Mouse (Mus musculus) neural tube, embryonic 12.5 days (tissue): ENCODE measurements around the gene Gnai2. TPM values are rescaled to one million over a fixed set of nuclear protein-coding genes. Genes with fewer than 3 reads are reported as not detected.
"Not testable (repeated sequence)": the region's sequence is repeated elsewhere in the genome, so short reads cannot be mapped to it uniquely, and the experiment has no call there.

Source experiments
- ATAC-seq: fragments of 200-750 bp; cut with Nextera tagmentation; 2 replicates; pipeline ENCODE4 v1.8.0; 2017; ENCODE audit warnings: low read depth, mild to moderate bottlenecking, moderate TSS enrichment, moderate library complexity; ENCODE audit not compliant: low FRiP score
- H3K27ac ChIP-seq: fragments of 300-500 bp; sonication (generic); 2 replicates; pipeline ENCODE4 v1.5.1; 2016
- H3K27me3 ChIP-seq: fragments of 300-500 bp; sonication (generic); replicated peaks from 2 replicates; pipeline ENCODE4 v1.6.1; 2016; ENCODE audit warnings: mild to moderate bottlenecking
- H3K36me3 ChIP-seq: fragments of 300-500 bp; sonication (generic); 2 replicates; pipeline ENCODE4 v1.6.1; 2016; ENCODE audit warnings: mild to moderate bottlenecking
- H3K4me1 ChIP-seq: fragments of 300-500 bp; sonication (generic); 2 replicates; pipeline ENCODE4 v1.6.1; 2016
- H3K4me2 ChIP-seq: fragments of 300-500 bp; sonication (generic); replicated peaks from 2 replicates; pipeline ENCODE4 v1.6.1; 2016; ENCODE audit warnings: mild to moderate bottlenecking
- H3K4me3 ChIP-seq: fragments of 300-500 bp; sonication (generic); 2 replicates; pipeline ENCODE4 v1.5.1; 2016
- H3K9ac ChIP-seq: fragments of 300-500 bp; sonication (generic); 2 replicates; pipeline ENCODE4 v1.6.1; 2016; ENCODE audit warnings: mild to moderate bottlenecking
- H3K9me3 ChIP-seq: fragments of 300-500 bp; sonication (generic); 2 replicates; pipeline ENCODE4 v1.6.1; 2016; ENCODE audit warnings: mild to moderate bottlenecking
- WGBS: fragments of 180-500 bp; shearing (Covaris S2); methylation state at CpG from one replicate; pipeline ENCODE4 v1.1.7; 2016; 5-methylcytosine and 5-hydroxymethylcytosine counted together
- polyA plus RNA-seq: library from polyadenylated mRNA; unstranded; fragments of >200 nt; fragmentation: Nextera tagmentation; extraction: Ambion mirVana; gene quantifications from 2 replicates; pipeline ENCODE4 v1.2.1, GENCODE M21; 2016

Gene Gnai2
- polyA plus RNA-seq, 1 experiment from 2014 or later, result 488 TPM

DNA sequence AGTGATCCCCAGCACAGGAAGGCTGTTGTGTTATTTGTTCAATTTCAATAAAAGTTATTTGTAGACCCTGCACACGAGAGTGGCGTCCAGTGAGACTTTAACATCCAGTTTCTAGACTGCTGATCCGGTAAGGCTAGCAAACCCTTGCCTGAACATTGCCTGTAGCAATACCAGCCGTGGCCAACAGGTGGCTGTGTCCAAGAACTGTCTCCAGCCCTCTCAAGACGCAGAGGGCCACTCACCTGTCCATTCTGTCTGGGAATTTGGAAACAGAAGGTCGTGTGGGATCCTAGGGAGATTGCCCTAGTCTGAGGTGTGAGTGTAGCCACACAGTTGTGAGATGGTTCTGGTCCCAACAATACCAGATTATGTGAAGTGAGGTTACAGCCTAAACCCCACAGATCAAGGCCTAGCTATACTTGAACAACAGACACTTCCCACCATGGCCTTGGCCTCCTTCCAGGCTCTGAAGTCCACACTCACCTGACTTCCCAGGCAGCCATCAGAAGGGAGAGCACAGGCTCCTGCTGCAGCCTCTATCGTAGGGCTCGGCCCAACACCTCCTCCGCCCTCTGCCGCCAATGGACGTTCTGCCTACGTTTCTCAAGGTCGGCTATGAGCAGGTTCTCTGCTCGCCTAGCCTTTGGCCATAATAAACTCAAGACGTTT is 69.0 kb downstream of the Gnai2 start:
- peaks cover 46% of the 10 kb centered on the region for H3K4me1 ChIP-seq
- WGBS, result 61% methylated on average over 15 of the region's 15 CpGs
- H3K4me2 ChIP-seq, result no peak overlapping the region
- H3K9ac ChIP-seq, result no peak overlapping the region
- ATAC-seq, result no peak
- peaks cover 33% of the 10 kb centered on the region for H3K36me3 ChIP-seq
- no peaks in the 10 kb centered on the region for H3K9me3 ChIP-seq
- H3K4me3 ChIP-seq, result no peak overlapping the region
- H3K27ac ChIP-seq, result no peak overlapping the region
- H3K27me3 ChIP-seq, result no peaks in the 10 kb centered on the region

DNA sequence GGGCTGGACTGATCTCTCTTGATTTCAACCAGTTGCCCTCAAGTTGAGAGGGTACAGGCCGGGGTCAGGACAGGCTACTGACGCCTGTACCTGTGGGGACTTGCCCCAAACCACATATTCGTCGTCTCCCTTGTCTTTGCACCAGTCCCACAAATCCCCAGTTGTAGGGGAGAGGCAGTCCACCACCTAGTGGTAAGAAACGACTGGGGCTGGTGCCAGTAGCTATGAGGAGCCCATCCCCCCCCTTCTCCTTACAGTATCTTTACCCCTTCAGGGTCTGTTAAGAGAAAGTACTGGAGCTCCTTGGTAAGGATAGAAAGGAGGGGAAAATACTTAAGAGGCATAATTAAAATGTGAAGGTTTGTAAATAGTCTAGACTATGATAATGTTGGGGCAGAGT is 69.6 kb downstream of the Gnai2 start:
- H3K4me3 ChIP-seq, H3K27ac ChIP-seq: not testable (repeated sequence)
- peaks cover 33% of the 10 kb centered on the region for H3K36me3 ChIP-seq

More for the DNA sequence above, 69.6 kb downstream of the Gnai2 start:
- not testable (repeated sequence) for H3K9ac ChIP-seq, H3K27me3 ChIP-seq, ATAC-seq, H3K9me3 ChIP-seq
- H3K4me1 ChIP-seq, result peaks cover 40% of the 10 kb centered on the region
- WGBS, result 49% methylated on average over 5 of the region's 5 CpGs
- peak overlapping the region; percentile 90; the same call in 1 of the 2 replicates for H3K4me2 ChIP-seq

Other genes with a start within 250 kb of the Gnai2 start
- gene Cacna2d2, start 235.8 kb downstream of the Gnai2 start, polyA plus RNA-seq, result 5.4 and 5.8 TPM in 2 replicates
- gene Tmem115, start 101.4 kb downstream of the Gnai2 start, polyA plus RNA-seq, result 46.7 and 48.4 TPM in 2 replicates
- gene Cyb561d2, start 93.2 kb downstream of the Gnai2 start, polyA plus RNA-seq, result 24.2 and 25.4 TPM in 2 replicates
- gene Nprl2, start 93.1 kb downstream of the Gnai2 start, polyA plus RNA-seq, result 52.6 and 55.2 TPM in 2 replicates
- 0.51 and 0.82 TPM in 2 replicates for gene Zmynd10, start 88.1 kb downstream of the Gnai2 start, polyA plus RNA-seq
- gene Rassf1, start 83.8 kb downstream of the Gnai2 start, polyA plus RNA-seq, result 37.6 and 37.7 TPM in 2 replicates
- 93.3 and 93.9 TPM in 2 replicates for gene Tusc2, start 72.1 kb downstream of the Gnai2 start, polyA plus RNA-seq
- gene Hyal2, start 67.4 kb downstream of the Gnai2 start, polyA plus RNA-seq, result 93.6 and 97.0 TPM in 2 replicates
- gene Hyal1, start 58.4 kb downstream of the Gnai2 start, polyA plus RNA-seq, result 7.2 and 7.5 TPM in 2 replicates
- 12.6 and 15.8 TPM in 2 replicates for gene Naa80, start 56.5 kb downstream of the Gnai2 start, polyA plus RNA-seq
- gene Hyal3, start 54.5 kb downstream of the Gnai2 start, polyA plus RNA-seq, result 0.84 and 1.5 TPM in 2 replicates
- 20.6 and 23.3 TPM in 2 replicates for gene Ifrd2, start 47.7 kb downstream of the Gnai2 start, polyA plus RNA-seq
- 4.7 and 4.8 TPM in 2 replicates for gene Sema3b, start 26.1 kb downstream of the Gnai2 start, polyA plus RNA-seq
- 12.8 and 14.1 TPM in 2 replicates for gene Slc38a3, start 34.2 kb upstream of the Gnai2 start, polyA plus RNA-seq
- 1.3 and 2.3 TPM in 2 replicates for gene Gnat1, start 44.3 kb upstream of the Gnai2 start, polyA plus RNA-seq
- 21.4 and 21.5 TPM in 2 replicates for gene Sema3f, start 75.1 kb upstream of the Gnai2 start, polyA plus RNA-seq
- gene Rbm5, start 135.6 kb upstream of the Gnai2 start, polyA plus RNA-seq, result 231 and 241 TPM in 2 replicates
- gene Rbm6, start 237.9 kb upstream of the Gnai2 start, polyA plus RNA-seq, result 121 TPM in 2 replicates